Mouse (Mus musculus) forebrain, embryonic 14.5 days (tissue): Measurements from ENCODE around the gene Muc16. TPM values are rescaled to one million over a fixed set of nuclear protein-coding genes. Genes with fewer than 3 reads are reported as not detected.
A peak's percentile ranks its signal among the peaks of the same experiment; 100 is the strongest.

Experiments
- ATAC-seq: fragments of 200-750 bp; cut with Nextera tagmentation; 2 replicates; pipeline ENCODE4 v1.8.0; 2017; ENCODE audit warnings: mild to moderate bottlenecking, moderate library complexity
- DNase-seq: peaks from one replicate; pipeline ENCODE4 v3.0.0-alpha.2; 2015; ENCODE audit warnings: low spot score
- H3K27ac ChIP-seq: fragments of 300-500 bp; sonication (generic); 2 replicates; pipeline ENCODE4 v1.5.1; 2014; ENCODE audit warnings: low read depth, mild to moderate bottlenecking, control low read depth, low read length, moderate library complexity
- H3K27me3 ChIP-seq: fragments of 300-500 bp; sonication (generic); replicated peaks from 2 replicates; pipeline ENCODE4 v1.6.1; 2014; ENCODE audit warnings: low read length, control low read depth, mixed read lengths; ENCODE audit not compliant: control insufficient read depth, insufficient read depth
- H3K36me3 ChIP-seq: fragments of 300-500 bp; sonication (generic); 2 replicates; pipeline ENCODE4 v1.6.1; 2014; ENCODE audit warnings: low read length, control low read depth; ENCODE audit not compliant: control insufficient read depth, insufficient read depth
- H3K4me1 ChIP-seq: fragments of 300-500 bp; sonication (generic); 2 replicates; pipeline ENCODE4 v1.6.1; 2014; ENCODE audit warnings: antibody characterized with exemption, low read length, control low read depth; ENCODE audit not compliant: control insufficient read depth, insufficient read depth
- H3K4me2 ChIP-seq: fragments of 300-500 bp; sonication (generic); 2 replicates; pipeline ENCODE4 v1.6.1; 2014; ENCODE audit warnings: mild to moderate bottlenecking, control low read depth, low read length
- H3K4me3 ChIP-seq: fragments of 300-500 bp; sonication (generic); 2 replicates; pipeline ENCODE4 v1.5.1; 2014; ENCODE audit warnings: low read depth, low read length, control low read depth
- H3K9ac ChIP-seq: fragments of 300-500 bp; sonication (generic); 2 replicates; pipeline ENCODE4 v1.6.1; 2014; ENCODE audit warnings: mild to moderate bottlenecking, low read length, control low read depth, moderate library complexity
- H3K9me3 ChIP-seq: fragments of 300-500 bp; sonication (generic); replicated peaks from 2 replicates; pipeline ENCODE4 v1.6.1; 2016; ENCODE audit warnings: low read length, control low read depth, mixed read lengths; ENCODE audit not compliant: control insufficient read depth
- WGBS: fragments of 180-500 bp; shearing (Covaris S2); extraction: QIAGEN DNeasy Blood & Tissue Kit; methylation state at CpG from one replicate; pipeline ENCODE4 v1.1.7; 2014; 5-methylcytosine and 5-hydroxymethylcytosine counted together
- polyA plus RNA-seq: library from polyadenylated mRNA; unstranded; fragments of >200 nt; fragmentation: Nextera tagmentation; extraction: Ambion mirVana; gene quantifications from 2 replicates; pipeline ENCODE4 v1.2.1, GENCODE M21; 2014

Muc16 gene
- polyA plus RNA-seq = not detected in 2 replicates

GRCm38 (mm10) chr9:18674480-18675154, at the start of gene Muc16:
Gene Muc16, minus strand, starts transcription at chr9:18674530.
- ATAC-seq (no peak), DNase-seq (no peak)
- Histone ChIP-seq H3K36me3 (no peaks in the 10 kb centered on the region), H3K4me1 (no peaks in the 10 kb centered on the region), H3K27me3 (no peaks in the 10 kb centered on the region), H3K4me3 (no peak within 1 kb of the TSS), H3K27ac (no peak within 1 kb of the TSS), H3K9ac (no peak within 1 kb of the TSS), H3K4me2 (no peak within 1 kb of the TSS), H3K9me3 (no peaks in the 10 kb centered on the region)
- WGBS = 84% methylated on average over 4 of the region's 4 CpGs

GRCm38 (mm10) chr9:18722712-18723099, 48.4 kb upstream of the Muc16 start:
- Histone ChIP-seq H3K9me3 (no peaks in the 10 kb centered on the region), H3K4me2 (no peak overlapping the region), H3K27me3 (no peaks in the 10 kb centered on the region), H3K4me3 (no peak overlapping the region), H3K4me1 (peaks cover 2% of the 10 kb centered on the region; the same call in 1 of the 2 replicates), H3K9ac (no peak overlapping the region), H3K36me3 (no peaks in the 10 kb centered on the region), H3K27ac (no peak overlapping the region)
- WGBS = 20% methylated on average over 4 of the region's 4 CpGs
- DNase-seq (peak; percentile 7), ATAC-seq (no peak)

- ATAC-seq (peak; percentile 87), DNase-seq (peak; percentile 69)
- no peaks in the 10 kb centered on the region for H3K27me3 ChIP-seq
- H3K36me3 ChIP-seq = no peaks in the 10 kb centered on the region
- H3K9me3 ChIP-seq = no peaks in the 10 kb centered on the region
- no peak overlapping the region for H3K4me3 ChIP-seq
- WGBS = 19% methylated on average over 6 of the region's 6 CpGs
- peaks cover 2% of the 10 kb centered on the region; the same call in 1 of the 2 replicates for H3K4me1 ChIP-seq
- no peak overlapping the region for H3K4me2 ChIP-seq
- H3K9ac ChIP-seq = no peak overlapping the region
- H3K27ac ChIP-seq = no peak overlapping the region
Measured at GRCm38 (mm10) chr9:18721931-18722711, 47.8 kb upstream of the Muc16 start.

- DNase-seq = no peak
- Histone ChIP-seq H3K4me3 (no peak overlapping the region), H3K4me1 (peaks cover 2% of the 10 kb centered on the region; the same call in 1 of the 2 replicates), H3K9ac (no peak overlapping the region), H3K4me2 (no peak overlapping the region), H3K27me3 (no peaks in the 10 kb centered on the region), H3K9me3 (no peaks in the 10 kb centered on the region), H3K36me3 (no peaks in the 10 kb centered on the region), H3K27ac (no peak overlapping the region)
- WGBS = 18% methylated on average over 2 of the region's 2 CpGs
- no peak for ATAC-seq
Measured at GRCm38 (mm10) chr9:18721011-18721410, 46.7 kb upstream of the Muc16 start.

- no peak overlapping the region for H3K4me2 ChIP-seq
- no peaks in the 10 kb centered on the region for H3K27me3 ChIP-seq
- no peak overlapping the region for H3K27ac ChIP-seq
- no peaks in the 10 kb centered on the region for H3K4me1 ChIP-seq
- ATAC-seq (no peak), DNase-seq (no peak)
- no peaks in the 10 kb centered on the region for H3K36me3 ChIP-seq
- no peaks in the 10 kb centered on the region for H3K9me3 ChIP-seq
- H3K4me3 ChIP-seq = no peak overlapping the region
- H3K9ac ChIP-seq = no peak overlapping the region
Measured at GRCm38 (mm10) chr9:18705628-18706027, 31.3 kb upstream of the Muc16 start.

- WGBS = 30% methylated on average over 2 of the region's 2 CpGs
- no peaks in the 10 kb centered on the region for H3K36me3 ChIP-seq
- ATAC-seq = no peak
Measured at GRCm38 (mm10) chr9:18598366-18598765, 76.0 kb downstream of the Muc16 start.

GRCm38 (mm10) chr9:18508098-18508497, 166.2 kb downstream of the Muc16 start:
- Histone ChIP-seq H3K4me2 (no peak overlapping the region), H3K27me3 (no peaks in the 10 kb centered on the region), H3K9me3 (no peaks in the 10 kb centered on the region), H3K27ac (no peak overlapping the region), H3K9ac (no peak overlapping the region), H3K36me3 (no peaks in the 10 kb centered on the region), H3K4me3 (no peak overlapping the region), H3K4me1 (no peaks in the 10 kb centered on the region)
- 54% methylated on average over 2 of the region's 2 CpGs for WGBS
- no peak for ATAC-seq
- DNase-seq = peak; percentile 8

More at GRCm38 (mm10) chr9:18598366-18598765, 76.0 kb downstream of the Muc16 start:
- no peak overlapping the region for H3K4me2 ChIP-seq
- DNase-seq = no peak
- no peaks in the 10 kb centered on the region for H3K4me1 ChIP-seq
- no peak overlapping the region for H3K4me3 ChIP-seq
- H3K9ac ChIP-seq = no peak overlapping the region
- H3K9me3 ChIP-seq = no peaks in the 10 kb centered on the region
- H3K27ac ChIP-seq = no peak overlapping the region
- H3K27me3 ChIP-seq = no peaks in the 10 kb centered on the region

- ATAC-seq (no peak), DNase-seq (no peak)
- no peak within 1 kb of the TSS for H3K27ac ChIP-seq
- H3K4me3 ChIP-seq = no peak within 1 kb of the TSS
- no peaks in the 10 kb centered on the region for H3K27me3 ChIP-seq
- no peak within 1 kb of the TSS for H3K4me2 ChIP-seq
- H3K4me1 ChIP-seq = peaks cover 4% of the 10 kb centered on the region
- H3K36me3 ChIP-seq = no peaks in the 10 kb centered on the region
- 75% methylated on average over 3 of the region's 3 CpGs for WGBS
- H3K9me3 ChIP-seq = no peaks in the 10 kb centered on the region
- no peak within 1 kb of the TSS for H3K9ac ChIP-seq
Measured at GRCm38 (mm10) chr9:18478168-18478567, 196.2 kb downstream of the Muc16 start, which contains the start of the genes Zfp558 and Mbd3l1. Gene Zfp558, minus strand, starts transcription at chr9:18478268. Gene Mbd3l1, plus strand, starts transcription at chr9:18478359.
